Mouse (Mus musculus) A20 (cell line): Measurements from ENCODE around the gene Muc2.

ENCODE experiments used
- DNase-seq: peaks from one replicate; pipeline ENCODE4 v3.0.0-alpha.2; 2011; ENCODE audit warnings: low read depth, low spot score

Gene Muc2

DNA sequence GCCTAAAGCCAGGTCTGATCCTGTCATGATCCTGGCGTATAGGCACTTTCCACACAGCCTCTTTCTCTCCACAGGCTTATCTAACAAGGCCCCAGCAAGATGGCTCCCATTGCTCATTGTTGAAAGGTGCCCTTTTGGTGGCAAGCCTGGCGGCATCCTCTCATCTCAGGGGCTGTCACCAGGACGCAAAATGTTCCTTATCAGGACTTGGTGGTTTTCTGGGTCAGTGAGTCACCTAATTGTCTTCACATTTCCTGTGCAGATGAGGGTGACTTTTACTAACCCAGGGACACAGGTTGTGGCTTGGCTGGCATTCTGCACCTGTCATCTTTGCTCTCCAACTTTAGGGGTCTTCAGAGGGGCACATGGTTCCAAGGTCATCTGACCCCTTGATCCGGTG, 68.2 kb downstream of the Muc2 start:
- DNase-seq = no peak

DNA sequence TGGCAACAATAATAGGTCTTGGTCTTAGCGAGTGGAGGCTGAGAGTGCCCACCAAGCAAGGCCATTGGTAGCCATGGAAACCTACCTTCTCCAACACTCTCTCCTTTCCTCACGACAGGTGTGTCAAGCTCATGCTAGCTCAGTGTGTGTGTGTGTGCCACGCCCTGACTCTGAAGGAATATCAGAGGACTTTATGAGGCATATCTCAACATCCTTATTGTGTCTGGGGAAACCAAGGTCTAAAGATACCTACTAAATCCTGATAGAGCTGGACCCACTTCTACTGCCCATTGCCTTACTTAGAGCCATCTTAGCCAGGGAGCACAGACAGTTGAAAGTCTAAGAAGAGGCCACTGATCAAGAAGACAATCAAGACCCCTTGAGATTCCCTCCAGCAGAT, 80.4 kb downstream of the Muc2 start:
- no peak for DNase-seq

DNA sequence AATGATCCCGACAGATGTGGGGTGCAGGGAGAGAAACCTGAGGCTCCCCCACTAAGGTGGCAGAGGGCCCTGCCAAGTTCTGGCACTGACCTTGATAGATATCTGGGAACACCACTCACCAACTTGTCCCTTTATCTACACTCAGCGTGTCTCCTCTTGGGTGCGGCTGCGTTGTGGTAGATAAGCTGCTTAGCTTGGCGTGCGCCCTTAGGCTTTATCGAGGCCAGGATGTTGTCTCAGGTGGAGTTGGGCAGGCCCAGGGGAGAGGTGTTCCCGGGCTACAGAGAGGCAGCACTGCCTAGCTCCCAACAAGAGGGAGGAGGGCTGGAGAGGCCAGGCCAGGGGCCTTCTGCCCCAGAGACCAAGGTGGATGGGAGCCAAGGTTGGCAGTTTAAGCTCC, 80.8 kb downstream of the Muc2 start:
- DNase-seq = no peak

DNA sequence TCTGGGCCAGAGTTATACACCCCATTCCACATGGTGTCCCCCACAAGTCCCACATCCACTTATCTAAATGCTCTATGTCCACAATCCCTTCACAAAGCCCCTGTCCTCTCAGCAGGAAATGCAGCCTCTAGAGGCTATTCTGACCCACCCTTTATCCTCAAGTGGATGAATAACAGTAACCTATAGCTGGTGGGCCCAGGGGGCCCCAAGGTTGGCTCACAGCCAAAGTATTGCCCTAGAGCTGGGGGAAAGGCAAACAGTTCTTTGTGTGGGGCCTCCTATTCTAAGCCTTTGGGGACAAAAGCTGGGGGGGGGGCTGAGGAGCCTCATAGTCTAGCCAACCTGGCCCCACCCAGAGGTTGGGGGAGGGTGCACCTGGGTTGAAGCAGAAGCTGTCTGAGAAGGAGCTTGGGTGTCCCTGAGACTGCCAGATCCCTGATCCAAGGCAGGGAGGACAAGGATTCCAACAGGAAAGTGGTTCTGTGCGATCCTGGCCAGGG, 82.0 kb downstream of the Muc2 start:
- no peak for DNase-seq

DNA sequence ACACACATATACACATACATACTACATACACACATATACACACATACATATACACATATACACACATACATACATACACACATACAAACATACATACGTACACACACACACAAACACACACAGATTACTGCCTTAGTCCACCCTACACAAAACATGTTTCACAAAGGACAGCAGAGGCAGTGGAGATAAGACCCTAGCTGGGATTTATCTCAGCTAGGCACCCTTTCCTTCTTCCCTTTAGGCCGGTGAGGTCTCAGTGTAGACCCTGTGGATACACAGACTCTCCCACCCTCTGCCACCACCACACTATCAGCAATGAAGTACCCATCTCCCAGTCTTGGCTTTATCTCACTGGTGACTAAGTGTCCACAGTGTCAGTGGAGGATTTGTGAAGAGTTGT, 84.7 kb downstream of the Muc2 start:
- DNase-seq = no peak

DNA sequence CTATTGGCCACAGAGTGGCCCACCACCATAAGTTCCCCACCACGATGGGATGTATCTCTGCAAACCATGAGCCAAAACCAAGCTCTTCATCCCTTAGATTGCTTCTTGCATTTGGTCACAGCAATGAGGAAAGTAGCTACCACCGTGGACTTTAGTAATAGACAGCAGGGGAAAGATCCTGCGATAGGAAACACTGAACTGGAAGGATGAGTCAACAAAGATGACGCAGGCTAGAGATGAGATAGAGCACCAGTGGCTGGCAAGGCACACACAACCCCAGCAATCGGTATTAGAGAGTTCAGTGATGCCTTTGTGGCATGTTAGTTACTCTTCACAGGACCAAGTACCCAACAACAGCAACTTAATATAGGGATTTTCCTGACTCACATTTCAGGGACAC, 86.1 kb downstream of the Muc2 start:
- DNase-seq = no peak

DNA sequence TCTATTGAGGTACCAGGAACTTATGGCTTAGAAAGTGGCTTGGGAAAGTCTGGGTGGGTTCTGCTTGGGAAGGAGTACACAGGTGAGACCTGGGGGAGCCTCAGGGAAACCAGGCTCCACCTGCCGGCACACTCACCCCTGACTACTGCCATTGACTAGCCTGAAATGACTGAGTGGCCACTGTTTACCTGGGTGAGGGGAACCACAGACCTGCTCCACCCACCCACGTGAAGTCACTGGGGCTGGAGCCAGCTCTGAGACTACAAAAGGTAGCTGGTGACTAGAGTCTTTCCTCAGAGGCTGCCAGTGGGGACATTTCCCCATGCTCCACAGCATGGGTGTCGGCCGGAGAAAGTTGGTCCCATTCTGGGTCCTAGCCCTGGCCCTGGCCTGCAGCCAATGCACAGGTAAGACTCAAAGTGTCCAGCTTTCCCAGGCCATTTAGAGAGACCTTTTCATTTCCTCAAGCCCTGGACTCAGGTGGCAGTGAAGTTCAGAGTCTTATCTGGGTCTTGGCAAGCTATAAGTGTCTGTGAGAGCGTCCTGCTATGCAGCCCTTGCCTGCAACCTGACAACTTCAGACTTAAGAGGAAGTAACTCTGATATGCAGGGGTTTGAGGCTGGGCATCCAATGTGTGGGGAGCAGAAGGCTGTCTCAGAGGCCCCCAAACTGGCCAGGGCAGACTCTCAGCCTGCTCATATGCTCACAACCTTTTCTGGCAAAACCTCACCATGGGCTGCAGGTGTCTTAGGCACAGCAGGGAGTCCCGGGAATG, 98.7 kb downstream of the Muc2 start, which contains the start of gene Muc5ac:
Muc5ac (plus strand) TSS at position 296 of the 776 bp plus-strand sequence.
- no peak for DNase-seq

DNA sequence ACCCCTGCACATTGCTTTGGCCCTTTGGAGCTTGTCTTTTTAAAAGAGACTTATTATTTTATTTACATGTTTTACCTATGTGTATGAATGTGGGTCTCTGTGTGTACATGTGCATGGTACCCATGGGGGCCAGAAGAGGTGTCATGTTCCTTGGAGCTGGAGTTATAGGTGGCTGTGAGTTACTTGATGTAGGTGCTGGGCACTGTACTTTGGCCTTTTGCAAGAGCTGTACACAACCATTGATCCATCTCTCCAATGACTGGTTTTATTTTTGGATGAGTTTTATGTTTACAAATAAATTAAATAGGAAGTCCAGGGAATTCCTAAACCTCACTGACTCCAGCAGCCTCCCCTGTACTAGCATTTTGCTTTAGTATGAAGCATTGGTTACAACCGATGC, 104.1 kb downstream of the Muc2 start:
- DNase-seq = no peak

DNA sequence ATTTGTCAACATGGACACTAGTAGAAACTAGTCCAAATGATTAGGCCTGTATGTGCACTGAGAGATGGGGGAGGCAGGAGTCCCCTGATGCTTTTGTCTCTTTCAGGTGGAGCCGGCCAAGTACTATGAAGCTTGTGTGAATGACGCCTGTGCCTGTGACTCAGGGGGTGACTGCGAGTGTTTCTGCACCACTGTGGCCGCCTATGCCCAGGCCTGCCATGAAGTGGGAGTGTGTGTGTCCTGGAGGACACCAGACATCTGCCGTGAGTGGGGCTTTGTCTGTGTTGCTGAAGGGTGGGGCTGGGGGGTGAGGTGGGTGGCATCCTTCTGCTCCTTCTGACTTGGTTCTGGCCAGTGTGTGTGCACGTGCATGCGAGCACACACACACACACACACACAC, 113.1 kb downstream of the Muc2 start:
- DNase-seq = no peak
